Mouse (Mus musculus) cerebellum, adult 11-12 months (tissue): ENCODE data around the gene Fyb.
A peak's percentile ranks its signal among the peaks of the same experiment; 100 is the strongest.
"Not testable (repeated sequence)": the region's sequence is repeated elsewhere in the genome, so short reads cannot be mapped to it uniquely, and the experiment has no call there.

ENCODE experiments used
- DNase-seq: peaks from one replicate; pipeline ENCODE4 v3.0.0; 2022

The Fyb gene

DNA sequence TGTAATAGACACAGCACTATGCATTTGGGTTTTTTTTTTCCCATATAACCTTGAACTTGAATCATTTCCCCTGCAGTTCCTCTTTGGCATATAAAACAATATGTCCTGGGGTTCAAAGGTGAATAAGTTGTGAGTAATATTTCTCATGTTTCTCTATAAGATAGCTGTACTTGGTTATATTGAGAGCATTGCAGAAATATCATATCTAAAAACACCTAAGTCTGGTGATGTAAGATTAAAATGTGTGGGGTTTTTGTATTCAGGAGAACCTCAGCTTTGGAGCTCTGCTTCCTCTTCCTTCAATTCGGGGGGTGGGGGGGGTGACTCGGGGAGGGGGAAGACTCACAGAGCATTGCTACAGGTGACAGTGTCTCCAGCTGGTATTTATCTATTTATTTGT lies 40.0 kb downstream of the Fyb start:
- DNase-seq: no peak

DNA sequence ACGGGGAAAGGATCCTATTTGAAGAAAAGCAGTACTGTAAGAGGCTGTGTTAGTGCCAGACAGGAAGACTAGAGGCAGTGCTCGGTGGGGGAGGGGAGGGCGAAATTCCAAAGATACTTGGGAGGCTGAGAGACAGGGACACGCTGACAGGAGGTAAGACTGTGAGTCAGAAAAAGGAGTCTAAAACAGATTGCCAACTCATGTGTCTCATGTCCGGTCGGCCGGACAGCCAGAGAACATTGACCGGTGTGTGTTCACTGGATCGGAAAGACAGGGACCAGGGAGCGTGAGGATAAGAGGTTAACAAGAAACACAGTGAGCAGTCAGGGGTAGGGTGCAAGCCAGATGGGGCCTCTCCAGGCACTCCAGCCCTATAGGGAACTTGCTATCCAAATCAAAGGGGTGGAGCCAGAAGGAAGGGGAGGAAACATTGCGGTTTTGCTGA lies 42.3 kb downstream of the Fyb start:
- no peak for DNase-seq

DNA sequence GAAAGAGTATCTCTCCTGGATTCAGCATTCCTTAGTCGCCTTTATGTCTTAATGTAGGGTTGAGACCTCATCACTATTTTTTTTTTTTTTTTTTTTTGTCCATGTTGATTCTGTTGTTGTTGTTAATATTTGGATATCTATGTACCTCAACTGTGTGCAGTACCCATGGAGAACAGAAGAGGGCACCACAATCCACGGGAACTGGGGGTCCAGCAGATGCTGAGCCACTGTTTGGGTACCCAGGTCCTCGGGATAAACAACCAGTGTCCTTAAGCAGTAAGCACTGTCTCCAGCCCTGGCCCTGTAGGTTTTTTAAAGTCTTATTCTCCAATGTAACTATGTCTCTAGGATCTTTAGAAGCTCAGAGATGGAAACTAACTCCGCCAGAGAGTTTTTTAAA lies 43.2 kb downstream of the Fyb start:
- no peak for DNase-seq

DNA sequence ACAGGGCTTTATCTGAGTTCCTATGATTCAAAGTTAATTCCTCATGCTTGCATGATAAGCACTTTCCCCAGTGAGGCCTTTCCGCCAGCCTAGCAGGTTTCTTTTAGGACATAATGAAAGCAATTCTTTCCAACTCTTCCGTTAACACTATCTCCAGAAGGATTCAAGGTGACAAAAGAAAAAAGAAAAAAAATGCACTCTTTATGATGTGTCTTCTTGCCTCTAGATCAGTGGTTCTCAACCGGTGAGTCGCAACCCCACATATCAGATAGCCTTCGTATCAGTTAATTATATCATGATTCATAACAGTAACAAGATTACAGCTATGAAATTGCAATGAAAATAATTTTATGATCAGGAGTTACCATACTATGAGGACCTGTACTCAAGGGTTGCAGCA lies 45.3 kb downstream of the Fyb start:
- no peak for DNase-seq

DNA sequence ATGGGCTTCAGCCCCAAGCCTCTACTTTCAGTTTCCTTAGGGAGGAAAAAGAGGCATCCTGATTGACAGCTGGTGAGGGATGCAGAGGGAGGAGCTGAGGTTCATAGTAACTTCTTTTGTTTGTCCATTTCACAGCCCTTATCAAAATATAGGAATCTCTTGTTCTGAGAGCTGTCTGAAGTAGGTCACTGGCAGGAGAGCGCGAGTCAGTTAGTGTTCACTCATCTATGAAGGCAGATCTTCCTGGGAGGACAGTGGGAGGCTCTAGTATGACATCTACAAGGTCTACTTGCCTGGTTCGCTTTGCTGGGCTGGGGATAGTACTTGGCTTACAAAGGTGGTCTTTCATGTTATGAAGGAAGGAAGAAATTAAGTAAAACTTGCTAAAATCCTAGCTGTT lies 46.0 kb downstream of the Fyb start:
- no peak for DNase-seq

DNA sequence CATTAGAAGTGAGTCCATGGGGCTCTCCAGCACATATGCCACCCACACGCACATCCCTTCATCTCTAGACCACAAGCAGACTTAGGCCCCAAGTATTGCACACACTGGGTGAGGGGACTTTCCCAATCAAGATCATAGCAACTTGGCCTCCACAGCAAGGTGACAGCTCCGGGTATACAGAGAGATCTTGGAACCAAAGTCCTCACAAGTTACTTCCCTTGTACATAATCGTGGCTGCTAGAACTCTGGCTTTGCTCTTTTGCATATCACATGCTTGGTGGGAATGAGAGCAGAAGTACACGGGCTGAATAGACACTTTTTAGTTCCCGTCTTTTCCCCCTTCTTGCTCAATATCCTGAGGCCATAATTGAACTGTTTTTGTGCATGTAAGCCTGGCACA lies 46.4 kb downstream of the Fyb start:
- no peak for DNase-seq

DNA sequence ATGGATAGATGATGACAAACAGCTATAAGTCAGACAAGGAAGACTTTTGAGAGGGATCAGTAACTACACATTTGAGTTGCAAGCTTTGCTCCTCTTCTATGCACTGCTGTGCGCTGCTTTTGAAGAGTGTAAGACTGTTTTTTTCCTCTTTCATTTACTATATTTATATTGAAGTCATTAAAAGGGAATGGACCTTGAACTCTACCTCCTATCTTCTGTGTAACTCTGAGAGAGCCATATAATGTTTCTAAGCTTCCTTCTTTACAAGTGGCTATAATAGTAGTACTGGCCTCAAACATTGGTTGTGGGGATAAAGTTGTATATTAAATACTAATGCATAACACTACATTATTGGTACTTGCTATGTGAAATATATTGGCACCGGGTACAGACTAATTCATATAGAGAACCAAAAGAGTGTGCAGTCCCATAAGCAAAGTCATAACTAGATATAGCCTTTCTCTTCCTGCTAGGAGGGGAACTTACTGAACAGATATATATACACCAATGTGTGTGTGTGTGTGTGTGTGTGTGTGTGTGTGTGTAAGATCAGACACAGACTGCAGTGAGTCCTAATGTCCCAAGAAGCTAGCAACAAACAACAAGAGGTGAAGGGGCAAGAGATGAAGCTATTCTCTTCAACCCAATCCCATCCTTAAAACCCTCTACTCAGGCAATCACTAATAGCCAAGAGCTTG lies 47.7 kb downstream of the Fyb start:
- DNase-seq: no peak

DNA sequence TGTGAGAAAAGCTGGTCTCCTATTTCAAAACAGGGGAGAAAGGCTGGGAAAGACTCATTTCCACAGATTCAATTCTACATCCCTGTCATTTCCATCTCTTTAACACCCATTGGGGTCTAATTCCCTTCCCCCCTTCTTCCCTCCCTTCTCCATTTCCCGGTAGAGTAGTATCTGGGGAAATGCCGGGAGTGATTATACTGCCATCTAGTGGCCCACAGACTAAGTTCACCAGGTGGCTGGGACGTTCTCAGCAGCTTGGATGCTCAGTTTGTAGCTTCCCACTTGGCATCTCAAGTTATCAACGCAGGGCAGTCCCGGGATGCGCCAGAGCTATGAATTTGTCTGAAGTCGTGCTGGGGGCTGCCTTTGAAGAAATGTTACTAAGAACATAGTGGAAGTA lies 48.2 kb downstream of the Fyb start:
- peak; percentile 9 for DNase-seq

DNA sequence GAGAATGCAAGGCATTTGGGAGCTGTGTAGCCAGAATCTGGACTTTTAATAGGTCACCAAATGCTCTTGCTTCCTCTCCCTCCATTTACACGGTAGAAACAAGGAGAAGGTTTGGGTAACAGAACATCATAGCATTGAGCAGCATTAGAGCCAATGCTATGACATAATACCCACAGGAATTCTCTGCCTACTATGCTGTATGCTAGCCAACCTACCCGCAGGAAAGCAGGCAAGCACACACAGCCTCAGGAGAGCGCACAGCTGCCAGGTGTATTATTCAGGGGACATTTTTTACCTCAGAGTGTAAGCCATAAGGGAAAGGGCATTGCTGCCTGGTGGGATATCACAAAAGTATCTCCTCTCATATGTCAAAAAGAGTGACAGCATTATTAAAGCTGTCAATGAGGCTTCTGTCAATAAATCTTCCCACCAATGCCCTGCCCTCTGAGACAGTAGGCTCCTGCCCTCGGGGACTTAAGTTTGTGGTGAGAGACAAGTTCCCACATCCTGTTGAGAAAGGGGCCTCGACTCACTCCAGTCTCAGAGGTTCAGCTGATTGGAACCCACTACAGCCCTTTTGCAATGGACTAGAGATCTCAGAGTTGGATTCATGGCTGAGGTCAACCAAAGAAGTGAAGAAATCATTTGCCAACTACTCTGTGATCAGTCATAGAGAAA lies 51.8 kb downstream of the Fyb start:
- DNase-seq: no peak

DNA sequence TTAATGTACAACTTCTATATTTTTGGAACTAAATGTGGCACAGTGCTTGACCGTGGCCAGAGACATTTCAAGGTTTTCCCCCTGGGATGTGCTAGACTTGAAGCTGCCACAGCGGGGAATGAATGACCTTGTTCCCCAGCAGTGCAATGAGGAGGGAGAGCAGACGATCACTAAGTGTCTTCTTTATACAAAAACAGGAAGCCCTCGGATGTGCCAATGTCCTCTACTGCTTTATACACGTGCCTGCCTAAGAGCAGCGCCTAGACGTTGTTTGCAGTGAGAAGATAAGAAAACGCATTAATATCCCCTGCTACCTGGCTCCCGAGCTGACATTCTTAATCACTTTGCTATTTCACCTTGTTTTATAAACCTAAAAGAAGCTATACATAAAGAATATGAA lies 55.3 kb downstream of the Fyb start:
- no peak for DNase-seq

DNA sequence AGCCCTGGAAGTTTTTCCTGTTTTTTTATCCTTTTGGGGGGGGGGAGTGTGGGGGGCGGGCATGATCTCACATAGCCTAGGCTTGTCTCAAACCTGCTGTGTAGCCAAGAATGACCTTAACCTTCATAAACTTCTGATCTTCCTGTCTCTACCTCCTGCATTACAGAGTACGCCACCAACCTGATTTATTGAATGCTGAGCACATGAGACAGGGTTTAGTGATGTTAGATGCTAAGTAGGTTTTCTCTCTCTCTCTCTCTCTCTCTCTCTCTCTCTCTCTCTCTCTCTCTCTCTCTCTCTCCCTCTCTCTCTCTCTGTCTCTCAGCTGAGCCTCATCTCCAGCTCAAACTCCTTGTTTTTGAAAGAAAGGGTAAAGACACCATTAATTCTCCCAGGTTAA lies 56.0 kb downstream of the Fyb start:
- no peak for DNase-seq

DNA sequence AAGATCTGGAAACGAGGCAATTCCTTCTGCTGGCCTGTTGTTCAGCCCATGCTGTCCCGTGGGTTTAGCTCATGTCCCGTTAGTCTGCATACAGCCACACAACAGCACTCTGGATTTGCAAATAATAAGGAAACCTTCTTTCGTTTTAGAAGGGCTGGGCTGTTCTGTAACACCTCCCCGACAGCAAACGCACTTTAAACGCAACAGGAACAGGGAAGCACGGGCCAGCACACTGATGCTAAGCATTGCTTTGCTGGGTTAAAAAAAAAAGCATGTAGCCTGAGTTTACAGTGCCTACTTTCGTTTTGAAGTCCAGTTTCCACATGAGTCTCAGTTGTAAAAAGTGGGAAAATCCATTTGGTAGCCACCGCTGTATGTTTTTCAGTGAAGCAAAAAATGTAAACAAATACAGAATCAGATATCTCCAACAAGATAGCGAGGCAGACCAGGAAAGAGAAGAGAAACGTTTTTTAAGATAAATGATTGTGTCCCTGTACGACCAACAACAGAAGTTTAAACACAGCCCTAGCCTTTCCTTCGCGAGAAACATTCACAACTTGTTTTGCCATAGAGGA lies 56.6 kb downstream of the Fyb start:
- DNase-seq: no peak

DNA sequence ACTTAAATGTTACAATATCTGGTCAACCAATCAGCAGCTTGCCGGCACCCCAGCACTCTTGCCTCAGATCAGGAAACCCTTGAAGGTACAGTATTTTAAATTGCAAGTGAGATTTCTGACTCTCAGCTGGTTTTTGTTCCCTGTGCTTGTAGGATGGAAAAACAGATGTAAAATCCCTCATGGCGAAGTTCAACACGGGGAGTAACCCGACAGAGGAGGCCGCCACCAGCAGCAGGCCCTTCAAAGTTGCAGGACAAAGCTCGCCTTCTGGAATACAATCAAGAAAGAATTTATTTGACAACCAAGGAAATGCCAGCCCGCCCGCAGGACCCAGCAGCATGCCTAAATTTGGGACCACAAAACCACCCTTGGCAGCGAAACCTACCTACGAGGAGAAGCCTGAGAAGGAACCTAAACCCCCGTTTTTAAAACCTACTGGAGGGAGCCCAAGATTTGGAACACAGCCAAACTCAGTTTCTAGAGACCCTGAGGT lies 57.2 kb downstream of the Fyb start:
- DNase-seq: no peak

DNA sequence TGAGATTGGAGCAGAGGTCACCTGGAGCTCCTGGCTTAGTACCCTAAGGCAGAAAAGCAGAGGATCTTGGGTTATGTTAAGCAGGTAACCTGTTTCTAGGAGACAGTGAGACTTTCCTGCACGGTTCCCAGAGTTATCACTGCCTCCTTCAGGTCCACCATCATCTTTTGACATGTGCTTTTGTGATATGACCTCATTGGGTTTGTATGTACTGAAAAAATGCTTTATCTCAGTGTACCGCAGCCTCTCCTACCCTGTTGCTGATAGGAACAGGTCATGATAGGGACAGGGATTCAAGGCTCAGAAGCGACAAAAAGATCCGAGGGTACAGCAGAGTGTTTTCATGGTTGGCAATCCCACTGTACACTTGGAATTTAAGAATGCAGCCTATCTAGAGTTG lies 62.0 kb downstream of the Fyb start:
- DNase-seq: no peak

DNA sequence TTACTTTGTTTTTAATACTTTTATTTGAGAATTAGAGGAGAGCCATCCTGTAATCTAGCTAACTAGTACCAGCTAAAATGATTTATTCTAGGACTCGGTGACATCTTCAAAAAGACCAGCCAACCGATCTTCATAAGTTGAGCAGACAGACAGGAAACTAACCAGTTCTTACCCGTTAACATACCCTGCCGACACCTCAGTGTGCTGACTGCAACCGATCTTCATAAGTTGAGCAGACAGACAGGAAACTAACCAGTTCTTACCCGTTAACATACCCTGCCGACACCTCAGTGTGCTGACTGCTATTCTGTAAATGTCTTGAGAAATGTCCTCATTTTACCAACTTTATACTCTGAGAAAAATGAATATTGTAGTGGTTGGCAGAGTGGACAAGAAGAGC lies 63.7 kb downstream of the Fyb start:
- DNase-seq: not testable (repeated sequence)

DNA sequence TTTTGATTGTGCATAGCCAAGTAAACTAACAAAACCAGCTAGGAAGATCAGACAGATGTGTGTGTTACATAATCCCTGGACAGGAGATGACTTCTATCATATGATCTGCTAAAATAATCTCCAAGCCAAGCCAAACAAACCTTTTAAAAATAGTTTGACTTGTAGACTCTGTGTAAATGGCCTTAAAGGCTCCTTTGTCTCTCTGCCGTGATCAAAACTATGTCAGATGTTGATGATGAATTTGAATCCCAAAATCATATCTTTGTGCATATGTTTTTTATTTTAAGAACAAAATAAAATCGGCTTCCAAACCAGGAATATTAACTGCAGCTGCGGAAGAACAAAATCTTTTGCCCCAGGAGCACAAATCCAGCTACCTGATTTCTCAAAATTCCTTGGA lies 64.9 kb downstream of the Fyb start:
- no peak for DNase-seq

DNA sequence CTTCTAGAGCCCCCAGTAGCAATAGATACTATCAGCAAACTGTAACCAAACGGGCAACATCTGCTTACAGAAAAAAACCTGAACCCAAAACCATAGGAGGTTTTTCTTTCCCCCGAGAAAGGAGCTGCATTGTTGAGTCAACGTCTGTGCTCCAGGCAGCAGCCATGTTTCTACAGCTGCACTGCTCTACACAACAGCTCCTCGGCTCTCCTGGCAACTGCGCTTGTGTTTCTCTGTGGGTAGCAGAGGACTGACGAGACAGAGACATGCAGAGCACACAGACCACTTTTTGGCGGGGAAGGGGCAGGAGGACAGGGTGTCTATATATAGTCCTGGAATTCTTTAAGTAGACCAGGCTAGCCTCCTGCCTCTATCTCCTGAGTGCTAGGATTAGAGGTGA lies 65.5 kb downstream of the Fyb start:
- DNase-seq: no peak

DNA sequence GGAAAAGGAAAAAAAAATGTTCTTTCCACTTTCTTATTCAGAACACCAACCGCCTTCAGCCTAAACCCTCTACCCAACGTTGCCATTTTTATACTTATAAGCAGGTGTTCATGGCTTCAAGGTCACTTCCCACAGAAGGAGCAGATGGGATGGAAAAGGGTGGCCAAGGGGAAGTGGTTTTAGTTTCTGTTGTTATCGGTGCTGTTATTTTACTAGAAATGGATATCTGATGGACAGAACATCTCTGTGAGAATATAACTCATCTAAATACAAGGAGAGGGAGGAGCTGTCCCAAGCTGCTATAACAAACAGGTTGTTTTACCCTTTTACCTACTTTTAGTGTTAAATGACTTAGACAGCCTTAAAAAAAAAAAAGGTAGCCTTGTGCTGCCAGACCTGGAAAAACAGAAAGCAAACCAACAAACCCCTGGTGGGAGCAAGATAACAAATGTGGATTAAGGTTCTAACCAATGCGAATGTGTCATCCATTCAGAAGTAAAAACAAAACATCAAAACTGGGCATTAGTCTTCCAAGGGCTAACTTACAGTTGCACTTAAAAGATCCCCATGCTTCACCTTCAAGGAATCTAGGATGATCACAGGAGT lies 68.3 kb downstream of the Fyb start:
- DNase-seq: no peak

DNA sequence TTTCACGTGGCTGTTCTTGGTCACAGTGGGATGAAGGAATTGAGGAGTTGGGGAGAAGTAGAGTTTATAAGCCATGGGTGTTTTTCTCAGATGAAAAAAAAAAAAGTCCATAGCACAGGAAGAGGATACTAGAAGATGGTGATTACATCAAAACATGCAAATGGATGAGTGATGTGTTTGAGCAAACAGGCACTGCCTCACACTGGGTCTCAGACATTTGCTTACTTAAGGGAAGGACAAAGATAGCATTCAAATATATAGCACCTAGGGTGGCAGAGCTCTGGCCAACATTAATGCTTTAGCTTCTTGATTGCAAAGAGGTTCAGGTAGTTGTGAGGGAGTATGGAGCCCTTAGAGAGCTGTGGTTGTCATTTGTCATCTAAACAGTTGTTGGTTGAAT lies 68.9 kb downstream of the Fyb start:
- no peak for DNase-seq

DNA sequence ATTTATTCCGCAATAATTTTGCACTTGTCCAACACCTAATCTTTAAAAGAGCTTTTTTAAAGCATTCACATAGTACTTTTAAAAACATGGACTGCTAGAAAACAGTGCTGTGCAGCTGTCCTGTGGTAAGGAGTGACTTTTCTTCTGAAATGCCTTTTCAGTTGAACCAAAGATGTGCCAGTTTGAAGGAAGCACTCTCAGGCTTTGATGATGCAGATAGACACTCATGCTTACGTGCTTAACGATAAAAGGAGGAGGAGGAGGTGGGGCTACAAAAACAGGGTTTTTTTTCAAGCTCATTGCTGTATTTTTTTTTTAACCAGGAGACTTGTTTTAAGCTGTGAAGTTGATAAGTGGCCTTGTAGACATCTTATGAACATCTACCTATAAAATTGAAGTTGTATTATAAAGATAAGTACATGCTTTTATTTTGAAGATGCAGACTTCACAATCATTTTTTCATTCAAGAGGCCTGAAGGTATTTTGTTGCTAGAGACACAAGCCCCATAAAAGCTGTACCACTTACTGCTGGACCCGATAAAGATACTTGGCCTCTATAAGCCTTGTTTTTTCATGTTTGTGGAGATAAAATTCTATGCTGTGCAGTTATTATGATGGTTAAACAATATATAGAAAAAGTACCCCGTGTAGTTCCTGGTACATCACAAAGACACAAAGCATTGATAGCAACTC lies 70.1 kb downstream of the Fyb start:
- DNase-seq: no peak

DNA sequence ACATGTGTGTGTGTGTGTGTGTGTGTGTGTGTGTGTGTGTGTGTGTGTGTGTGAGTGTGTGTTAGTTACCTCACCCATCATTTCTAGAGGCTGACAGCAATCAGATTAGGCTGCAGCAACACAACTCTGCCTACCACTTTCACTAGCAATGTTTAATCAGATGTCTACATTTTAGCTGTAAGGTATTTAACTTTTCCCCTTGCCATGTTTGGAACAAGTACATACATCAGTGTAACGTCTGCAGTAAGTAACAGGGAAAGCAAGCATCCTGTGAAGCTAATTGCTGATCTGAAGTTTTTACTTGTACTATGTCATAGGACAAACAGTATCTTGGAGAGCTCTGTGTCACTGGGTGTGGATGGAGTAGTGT lies 70.6 kb downstream of the Fyb start:
- DNase-seq: no peak

DNA sequence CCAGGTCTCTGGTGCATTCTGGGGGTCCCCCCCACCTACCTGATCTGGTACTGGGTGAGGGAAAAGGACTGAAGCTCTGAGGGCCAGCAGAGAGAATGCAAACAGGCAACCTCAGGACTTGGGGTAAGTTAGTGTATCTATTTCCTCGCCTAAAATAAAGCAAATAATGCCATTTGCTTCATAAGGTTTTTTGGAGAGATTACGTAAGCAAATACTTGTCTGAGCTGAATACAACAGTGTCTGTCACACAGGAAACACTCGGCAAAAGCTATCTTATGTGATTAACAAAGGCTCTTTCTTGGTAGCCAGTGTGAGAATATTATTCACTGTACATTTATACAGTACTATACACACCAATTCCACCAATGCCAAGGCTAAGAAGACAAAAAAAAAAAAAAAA lies 76.0 kb downstream of the Fyb start:
- DNase-seq: no peak

DNA sequence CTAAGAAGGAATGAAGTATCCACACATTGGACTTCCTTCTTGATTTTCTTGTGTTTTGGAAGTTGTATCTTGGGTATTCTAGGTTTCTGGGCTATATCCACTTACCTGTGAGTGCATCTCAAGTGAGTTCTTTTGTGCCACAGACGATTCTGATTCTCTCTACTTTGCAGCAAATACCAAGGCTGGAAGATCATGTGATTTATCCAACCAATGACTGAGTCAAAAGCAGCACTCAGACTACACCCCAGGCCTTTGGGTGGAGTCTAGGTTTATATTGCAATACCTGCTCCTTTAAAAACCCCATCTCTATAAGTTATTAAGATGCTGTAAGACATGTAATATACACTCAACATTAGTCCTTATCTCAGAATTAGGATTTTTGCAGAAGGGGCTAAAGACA lies 77.7 kb downstream of the Fyb start:
- no peak for DNase-seq

DNA sequence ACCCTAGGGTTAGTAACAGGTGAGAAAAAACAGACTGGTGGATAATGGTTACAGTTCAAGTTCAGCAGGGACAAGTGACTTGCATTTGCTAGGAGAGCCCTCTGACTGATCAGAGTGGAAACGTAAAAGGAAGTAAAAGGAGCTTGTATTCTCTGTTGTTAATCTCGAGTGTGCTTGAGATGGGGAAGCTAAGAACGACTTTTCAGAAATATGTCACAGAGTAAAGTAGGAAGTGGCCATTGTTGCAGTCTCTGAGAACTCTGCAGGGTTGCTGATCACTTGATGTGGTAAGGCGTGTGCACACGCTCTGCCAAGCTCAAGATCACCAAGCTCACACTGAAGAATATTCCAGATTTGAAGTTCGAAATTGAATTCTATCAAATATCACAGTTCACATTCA lies 78.7 kb downstream of the Fyb start:
- DNase-seq: no peak
